Mouse (Mus musculus) forelimb bud, embryonic 11.5 days (tissue): ENCODE measurements at regions not wholly inside any gene's neighbourhood (a gene's known extent, or its start where the extent isn't known, plus 50 kb on each side); places are given as distances from the start of the nearest gene placed in this dataset.

Experiments
- DNase-seq: peaks from one replicate; pipeline ENCODE4 v3.0.0-alpha.2; 2012; ENCODE audit warnings: low read depth, low spot score

DNA sequence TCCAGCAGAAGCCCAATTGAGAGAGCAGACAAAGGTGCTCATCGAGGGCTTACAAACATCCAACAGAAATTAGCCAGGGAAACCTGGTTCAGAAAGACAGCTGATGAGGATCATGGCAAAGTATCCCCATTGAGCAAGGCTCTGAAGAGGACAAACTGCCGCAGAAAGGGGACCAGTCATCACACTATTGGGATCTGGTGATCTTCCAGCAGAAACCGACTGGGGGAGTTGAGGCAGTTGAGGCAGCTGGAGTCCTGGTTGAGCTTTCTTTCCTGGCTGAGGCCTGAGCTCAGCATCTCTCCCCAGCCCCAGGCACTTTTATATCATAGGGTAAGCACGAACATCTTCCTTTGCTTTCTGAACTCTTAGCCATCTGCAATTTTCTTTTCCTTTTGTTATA is 282.7 kb downstream of the Insig2 start:
- no peak for DNase-seq

DNA sequence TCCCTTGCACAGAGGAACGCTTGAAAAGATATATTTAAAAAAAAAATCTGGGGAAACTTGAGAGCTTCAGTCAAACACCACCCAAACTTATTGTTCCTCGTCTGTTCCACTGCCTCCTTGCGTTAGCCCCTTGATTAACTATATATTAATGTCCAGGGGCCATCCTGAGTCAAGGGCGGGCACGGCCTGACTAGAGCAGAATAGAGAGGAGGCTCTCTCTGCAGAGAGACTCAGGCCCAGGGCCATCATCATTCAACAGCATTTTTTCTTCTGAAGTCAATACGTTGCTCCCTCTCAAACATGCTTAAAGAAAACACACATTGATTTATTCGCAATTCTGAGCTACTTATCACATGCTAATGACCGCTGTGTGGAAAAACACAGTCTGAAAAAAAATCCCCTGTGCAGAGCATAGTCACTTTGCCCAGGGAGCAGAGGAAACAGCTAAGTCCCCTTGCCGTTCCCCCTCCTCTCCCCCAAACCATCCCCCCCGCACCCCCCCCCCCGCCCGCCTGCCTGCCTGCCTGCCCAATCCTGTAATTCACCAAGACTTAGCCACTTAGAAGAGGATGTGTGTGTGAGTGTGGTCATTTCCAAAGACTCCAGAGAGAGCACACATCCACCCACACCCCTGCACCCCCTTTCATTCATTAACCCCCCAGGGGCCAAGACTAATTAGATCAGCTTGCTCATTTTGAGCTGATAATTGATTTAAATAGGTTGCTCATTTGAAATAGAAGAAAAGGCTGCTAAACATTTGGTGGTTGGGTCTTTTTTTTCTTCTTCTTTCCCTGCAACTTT is 281.5 kb downstream of the Insig2 start:
- DNase-seq = peak; percentile 28

DNA sequence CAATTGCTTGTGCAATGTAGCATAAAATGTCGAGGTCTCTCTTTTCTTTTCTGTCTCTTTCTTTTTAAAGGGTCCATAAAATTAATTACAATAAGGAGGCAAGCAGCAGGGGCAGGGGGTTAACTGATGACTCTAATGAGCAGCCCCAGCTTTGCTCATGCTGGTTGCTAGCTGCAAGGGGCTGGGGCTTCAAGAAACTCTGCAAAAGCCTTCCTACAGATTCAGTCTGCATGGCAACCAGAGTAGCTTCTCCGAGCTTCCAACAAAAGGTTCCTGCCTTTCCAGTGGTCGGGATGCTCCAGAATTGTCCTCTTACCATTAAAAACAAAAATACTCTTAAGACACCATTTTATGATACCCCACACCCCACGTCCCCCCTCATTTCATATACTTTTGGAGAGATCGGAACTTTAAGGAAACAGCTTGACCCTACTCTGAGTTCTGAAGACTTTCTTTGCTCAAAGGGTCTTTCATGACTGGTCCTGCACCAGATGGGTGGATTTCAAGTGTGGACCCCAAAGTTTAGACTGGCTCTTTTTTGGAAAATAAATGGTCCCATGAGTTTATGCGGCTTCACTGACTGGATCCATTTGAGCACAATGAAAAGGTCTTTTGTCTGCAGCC is 280.8 kb downstream of the Insig2 start:
- peak; percentile 24 for DNase-seq

DNA sequence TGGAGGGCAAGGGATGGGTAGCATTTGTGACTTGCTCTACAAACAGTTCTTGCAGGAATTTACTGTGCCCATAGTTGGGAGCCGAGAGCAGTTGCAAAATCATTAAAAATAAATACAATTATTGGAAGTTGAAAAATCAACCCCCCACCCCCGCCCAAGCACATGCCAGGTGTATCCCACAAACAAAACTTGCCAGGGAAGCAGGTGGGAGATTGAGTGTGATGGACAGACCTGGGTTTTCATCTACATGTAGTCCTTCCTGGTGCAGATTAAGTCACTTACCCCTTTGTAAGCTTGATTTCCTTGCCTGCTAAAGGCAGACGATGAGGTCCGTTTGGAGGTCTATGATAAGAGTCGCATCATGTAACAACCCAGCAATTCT is 280.3 kb downstream of the Insig2 start:
- DNase-seq = no peak

DNA sequence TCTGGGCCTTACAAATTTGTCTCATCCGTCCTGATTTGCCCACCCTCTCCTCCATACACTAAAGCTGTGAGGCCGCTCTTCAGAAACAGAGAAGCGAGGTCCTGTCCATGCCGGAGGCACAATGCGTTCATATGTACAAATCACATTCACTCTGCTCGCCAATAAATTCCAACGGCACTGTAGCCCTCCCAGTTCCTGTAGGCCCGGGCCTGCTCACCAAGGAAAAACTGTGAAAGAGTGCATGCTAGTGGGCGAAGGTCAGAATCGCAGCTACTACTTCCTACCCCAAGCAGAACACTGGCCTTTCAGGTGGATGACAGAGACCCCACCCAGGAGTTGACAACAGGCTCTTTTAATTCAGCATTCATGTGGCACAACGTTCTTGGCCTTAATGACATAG is 278.7 kb downstream of the Insig2 start:
- DNase-seq = peak; percentile 66

DNA sequence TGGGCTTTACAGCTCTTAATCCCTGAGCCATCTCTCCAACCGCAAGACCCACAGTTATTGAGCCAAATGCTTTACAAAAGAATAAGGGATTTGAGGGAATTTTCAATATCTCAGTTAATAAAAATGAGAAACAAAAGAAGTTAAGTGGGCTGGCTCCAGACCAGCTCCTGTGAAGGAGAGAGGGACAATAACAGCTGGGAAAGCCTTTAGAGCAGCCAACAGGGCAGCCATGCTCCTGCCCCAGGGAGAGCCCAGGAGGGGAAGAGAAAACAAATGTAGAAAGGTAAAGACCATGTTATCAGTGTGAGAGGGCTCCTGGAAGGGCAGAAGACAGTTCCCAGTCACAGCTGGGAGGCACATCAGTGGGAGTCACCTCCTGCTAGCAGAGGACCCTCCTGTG is 257.8 kb downstream of the Insig2 start:
- no peak for DNase-seq

DNA sequence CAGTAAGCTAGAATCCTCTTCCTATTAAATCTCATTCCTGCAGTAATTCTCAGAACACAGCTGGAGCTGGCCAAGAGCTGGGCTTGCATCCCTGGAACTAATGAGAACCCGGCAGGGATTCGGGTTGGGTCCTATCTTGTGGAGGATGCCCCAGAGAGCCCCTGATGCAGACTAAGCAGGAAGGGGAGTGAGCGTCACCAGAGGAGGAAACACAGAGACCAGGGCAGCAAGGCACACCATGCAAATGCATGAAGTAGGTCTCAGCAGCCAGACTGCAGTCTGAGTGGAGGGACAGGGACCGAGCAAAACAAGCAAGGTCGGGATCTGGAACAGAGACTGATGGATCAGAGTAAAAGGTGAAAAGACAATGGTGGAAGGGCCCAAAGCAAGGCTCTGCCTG is 249.6 kb downstream of the Insig2 start:
- no peak for DNase-seq

DNA sequence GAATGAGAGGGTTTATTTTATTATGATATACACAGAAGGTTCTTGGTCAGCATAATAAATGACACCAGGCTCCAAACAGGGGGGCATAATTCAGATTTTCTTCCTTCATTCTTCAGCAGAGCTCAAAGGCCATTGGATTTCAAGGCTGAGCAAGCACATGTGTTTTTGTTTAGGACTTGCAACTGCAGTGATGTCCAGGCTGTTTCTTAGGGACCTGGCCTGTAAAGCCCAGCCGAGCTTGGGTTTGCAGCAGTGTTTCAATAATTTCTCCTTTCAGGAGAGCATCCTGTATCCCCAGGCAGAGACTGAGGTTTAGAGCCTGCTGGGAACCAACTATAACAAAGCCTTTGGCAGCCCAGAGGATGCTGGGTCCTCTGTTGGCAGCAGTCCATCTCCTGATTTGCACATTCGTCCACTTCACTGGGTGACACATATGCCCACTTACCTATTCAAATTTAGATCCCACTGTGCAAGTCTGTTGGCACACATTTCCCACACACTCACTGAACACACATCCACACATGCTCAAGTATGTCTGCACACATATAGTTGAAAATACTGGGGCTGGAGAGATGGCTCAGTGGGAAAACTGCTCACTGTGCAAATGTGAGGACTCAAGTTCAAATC is 247.2 kb downstream of the Insig2 start:
- DNase-seq = peak; percentile 46

DNA sequence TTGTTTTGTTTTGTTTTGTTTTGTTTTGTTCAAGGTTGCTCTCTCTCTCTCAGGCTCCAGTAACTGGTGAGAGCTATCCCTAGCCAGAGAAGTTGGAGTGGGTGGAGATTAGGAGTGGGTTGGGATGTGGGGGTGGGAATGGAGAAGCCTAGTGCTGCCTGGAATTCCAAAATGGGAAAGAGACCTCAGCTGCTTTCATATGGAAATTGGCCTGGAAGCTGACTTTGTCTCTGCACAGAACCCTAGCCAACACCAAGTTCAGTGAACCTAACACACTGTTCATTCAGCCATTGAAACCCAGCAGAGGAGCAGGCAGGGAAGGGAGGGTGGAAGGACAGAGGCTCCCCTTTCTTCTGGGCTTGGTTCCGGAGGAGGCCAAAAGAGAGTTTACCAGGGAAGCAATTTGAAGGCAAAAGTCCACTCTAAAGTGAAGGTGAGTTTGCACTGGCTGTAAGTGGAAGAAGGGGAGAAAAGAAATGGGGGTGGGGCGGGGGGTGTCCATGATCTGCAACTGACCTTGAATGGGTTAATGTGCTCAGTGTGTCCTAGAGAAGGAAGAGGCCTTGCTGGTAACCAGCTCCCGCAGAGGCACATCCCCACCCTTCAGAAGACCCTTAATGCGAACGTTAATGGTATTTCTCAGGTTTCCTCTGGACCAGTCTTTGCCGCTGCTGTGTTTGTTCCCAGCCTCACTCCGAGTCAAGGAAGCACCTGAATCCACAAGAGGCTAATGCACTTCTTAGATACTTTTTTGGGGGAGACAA is 245.1 kb downstream of the Insig2 start:
- no peak for DNase-seq

DNA sequence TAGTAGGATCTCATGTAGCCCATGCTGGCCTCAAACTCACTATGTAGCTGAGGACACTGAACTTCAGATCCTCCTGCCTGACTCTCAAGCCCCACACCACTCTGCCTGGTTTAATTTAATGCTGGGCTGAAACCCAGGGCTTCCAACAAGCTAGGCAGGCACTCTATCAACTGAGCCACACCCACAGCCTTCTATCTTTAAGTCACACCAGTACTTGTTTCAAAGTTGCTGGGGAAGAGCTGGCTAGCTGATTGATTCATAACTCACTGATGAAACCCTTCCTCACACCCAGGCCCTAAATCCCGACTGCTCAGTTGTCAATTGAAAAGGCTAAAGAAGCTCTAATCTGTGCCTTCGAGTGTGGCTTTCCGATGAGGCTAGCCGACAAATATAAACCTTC is 241.8 kb downstream of the Insig2 start:
- DNase-seq = no peak

DNA sequence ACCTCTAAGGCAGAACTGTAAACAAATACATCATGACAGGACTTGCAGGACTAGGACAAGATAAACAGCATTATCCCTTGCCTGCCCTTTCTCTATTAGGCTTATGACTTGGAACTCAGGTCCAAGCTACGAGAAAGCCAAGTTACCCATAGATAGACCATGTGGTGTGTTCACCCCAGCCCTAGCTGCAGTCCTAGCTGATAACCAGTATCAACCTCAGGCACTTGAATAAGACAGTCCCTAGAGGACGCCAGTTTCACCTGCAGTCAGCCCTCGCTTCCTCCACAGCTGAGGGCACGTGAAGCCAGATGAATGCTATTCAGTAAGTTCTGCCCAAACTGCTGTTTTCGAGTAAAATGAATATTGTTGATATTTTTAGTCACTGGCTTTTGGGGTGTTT is 239.5 kb downstream of the Insig2 start:
- no peak for DNase-seq

DNA sequence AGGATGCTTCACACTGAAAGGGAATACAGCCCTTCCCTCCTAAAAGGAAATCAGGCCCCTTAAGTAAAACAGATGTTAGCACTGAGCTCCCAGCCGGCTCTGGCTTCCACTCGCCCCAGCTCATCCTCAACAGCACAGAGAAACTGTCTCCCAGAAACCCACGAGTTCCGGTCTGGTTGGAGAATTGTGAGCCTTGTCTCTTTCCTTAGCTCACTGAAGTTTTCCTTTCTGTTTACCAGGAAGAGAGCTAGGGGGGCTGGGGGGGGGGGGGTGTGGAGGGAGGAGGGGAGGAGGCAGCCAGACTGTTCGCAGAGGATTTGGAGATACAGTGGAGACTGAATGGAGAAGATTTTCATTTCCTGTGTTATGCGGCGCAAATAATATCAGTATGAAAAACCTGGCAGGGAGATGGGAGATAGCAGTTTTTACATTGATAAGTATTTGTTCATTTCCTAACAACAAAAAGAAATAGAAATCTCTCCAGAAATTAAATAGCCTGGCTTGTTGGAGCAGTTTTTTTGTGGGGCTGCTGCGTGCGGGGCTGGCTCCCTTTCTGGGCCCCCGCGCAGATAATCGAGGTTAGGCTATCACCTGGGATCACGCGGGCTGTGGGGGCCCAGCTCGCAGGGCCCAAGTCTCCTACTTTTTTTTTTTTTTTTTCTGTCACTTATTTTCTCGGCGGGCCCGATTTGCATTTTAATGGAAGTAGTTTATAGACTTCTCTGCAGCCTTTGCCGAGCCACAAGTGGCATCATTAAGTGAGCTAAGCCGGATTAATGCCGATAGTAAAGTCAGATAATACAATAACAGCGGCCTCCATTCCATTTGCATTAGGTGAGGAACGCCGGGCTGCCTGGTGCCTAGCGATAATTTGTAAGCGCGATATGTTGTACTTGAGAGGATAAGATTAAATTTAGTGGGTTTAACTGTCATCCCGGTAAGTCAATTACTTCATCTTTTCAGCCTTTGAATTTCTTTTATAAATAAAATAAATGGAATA is 235.5 kb downstream of the Insig2 start:
- DNase-seq = no peak

DNA sequence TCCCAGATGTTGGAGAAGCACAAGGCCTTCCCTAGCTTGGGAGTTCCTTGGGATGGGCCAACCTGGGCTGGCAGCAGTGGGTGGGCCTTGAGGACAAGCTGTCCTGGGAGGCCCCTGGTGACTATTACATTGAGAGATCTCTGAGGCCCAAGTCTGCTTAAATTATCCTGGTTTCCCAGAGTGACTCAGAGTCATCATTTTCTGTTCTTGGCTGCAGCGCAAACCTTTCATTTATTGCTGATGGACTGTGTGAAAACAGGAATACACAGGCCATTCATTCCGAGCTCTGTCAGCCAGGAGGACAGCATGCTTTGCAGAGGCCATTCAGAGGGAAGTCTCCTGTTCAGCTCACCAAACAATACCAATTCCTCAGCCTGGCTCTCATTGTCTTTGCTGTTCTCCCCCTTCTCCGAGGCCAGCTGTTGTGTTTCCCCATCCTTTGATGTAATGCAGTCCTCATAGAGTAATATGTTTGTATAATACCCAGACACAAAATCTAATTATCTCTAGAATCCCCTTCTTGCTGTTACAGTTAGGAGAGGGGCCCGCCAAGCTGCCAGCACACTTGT is 220.5 kb downstream of the Insig2 start:
- no peak for DNase-seq

DNA sequence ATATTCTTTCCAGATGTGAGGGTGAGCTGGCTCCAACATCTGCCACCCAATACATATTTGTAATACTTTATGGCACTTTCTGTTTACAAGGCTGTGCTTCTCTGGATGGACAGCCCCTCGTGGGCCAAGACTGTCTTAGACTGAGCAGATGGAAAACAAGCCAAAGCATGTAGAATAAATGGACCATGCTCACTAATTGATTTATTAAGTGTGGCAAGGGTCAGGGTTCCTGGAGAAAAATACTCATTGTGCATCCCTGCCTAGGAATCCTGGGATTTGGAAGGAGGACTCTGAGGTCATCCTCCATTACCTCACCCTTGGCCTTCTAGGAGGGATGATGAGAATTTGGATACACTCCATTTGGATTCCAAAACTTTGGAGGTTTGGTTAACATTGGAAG is 219.9 kb downstream of the Insig2 start:
- no peak for DNase-seq

DNA sequence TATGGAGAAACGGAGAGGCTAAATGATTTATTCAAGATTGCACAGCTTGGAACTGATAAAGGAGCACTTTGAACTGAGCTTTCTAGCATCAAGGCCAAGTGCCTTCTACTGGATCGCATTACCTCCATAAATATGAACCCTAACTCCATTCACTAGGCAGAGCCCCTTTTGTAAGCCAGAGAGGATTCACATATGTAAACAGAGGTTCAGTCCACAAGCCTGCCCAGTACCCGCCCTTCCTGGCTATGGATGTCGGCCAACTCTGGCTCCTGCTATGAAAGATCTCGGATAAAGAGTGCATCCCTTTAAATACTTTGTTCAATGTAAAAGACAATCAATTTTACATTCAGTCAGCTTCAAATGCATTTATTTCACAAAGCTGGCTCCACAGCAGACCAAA is 215.8 kb downstream of the Insig2 start:
- no peak for DNase-seq

DNA sequence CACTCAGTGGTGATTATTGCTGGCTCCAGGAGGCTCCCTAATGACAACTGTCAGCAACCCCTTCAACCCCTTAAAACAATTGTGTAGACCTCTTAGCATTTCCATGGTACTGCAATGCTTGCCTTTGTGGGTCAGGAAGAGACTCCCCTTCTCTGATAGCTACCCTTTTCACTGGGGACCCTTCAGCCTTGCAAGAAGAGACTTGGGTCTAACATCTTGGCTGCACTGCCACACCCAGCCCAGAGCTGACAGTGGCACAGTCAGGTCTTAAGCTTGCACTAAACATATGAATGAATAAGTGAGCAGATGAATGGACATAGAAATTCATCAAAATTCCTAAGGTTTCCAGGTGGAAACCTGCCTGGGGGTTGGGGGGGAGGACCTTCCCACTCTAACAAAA is 209.0 kb downstream of the Insig2 start:
- no peak for DNase-seq

DNA sequence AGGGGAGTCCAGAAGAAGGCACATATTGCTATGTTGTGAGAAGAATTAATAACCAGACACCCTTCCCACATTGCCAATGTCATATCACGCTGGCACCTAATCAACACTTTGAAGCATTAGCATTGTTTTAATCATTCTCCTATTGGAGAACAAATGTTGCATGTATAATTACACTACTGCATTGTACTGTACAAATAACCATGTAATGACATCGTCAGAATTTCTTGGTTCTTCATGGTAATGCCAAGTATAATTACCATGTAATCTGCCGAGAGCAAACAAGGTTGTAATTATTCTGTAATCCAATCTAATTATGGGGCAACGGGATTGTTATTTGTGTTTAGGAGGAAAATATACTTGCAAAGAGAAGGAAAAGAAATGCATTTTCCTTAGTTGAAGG is 196.1 kb downstream of the Insig2 start:
- no peak for DNase-seq

DNA sequence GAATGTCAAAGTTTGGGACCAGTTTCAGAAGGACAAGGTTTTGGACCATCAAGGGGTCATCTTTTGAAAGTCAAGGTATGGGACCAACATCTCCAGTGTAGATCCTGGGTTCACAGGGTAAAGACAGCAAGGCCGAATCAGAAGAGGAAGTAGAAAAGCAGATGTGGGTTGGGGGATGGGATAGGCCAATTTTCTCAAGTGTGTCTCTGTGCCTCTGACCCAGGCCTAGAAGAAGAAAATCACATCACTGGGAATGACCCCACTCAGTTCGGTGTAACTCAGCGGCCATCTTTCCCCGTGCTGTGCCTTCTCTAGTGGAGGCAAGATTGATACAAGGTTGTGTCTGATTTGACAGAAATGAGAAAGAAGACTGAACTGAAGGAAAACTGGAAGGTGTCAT is 195.5 kb downstream of the Insig2 start:
- no peak for DNase-seq

DNA sequence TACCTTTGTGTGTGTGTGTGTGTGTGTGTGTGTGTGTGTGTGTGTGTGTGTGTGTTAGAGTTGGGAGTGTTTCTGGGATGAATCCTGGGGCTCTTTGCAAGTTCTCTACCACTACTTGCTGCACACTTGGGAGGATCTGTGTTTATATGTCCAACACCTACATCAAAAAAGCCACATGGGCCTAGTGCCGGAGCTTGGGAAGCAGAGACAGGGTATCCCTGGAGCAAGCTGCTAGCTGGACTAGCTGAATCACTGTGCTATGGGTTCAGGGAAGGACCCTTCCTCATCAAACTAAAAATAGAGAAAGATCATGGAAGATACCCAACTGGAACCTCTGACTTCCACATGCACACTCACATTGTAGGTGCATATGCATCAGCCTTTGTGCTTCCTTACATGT is 187.4 kb downstream of the Insig2 start:
- no peak for DNase-seq

DNA sequence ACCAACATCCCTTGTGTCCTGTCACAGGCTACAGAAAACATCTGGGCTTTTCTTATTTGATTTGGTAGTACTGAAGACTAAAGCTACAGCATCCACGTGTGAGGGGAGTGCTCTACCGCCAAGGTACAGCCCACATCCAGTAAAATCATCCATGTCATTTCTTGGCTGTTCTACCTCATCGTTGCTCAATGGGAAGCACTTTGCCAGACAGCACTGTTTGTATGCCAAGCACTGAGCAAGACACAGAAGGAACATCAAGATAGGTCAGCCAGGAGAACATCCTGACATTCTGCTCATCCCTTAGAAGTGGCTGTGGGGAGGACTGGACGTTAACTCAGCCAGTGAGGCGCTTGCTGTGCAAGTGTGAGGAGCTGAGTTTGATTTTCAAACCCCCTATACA is 178.9 kb downstream of the Insig2 start:
- no peak for DNase-seq

DNA sequence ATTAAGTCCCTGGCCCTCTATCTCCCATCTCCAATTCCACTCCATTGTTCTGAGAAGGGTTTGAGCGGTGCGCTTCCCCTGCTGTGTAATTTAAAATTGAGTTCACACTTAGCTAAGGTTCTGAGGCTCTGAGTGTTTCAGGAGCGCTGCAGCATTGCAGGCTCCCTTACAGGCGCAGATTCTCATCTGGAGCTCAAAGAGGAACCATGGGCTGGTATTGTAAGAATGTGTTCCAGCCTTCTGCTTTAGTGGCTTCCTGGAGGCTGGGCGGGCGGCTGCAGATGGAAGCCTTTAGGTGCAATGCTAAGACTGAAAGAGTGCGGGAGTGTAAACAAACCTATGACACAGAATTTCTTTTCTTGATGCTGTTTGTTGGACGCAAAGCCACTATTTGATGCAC is 177.8 kb downstream of the Insig2 start:
- peak; percentile 3 for DNase-seq
